Mouse (Mus musculus) G1E (cell line): Measurements from ENCODE around the gene Tpm3.

Experiments
- CTCF ChIP-seq: IDR thresholded peaks from 2 replicates; pipeline ENCODE4 v1.5.1; 2012; ENCODE audit warnings: low read depth, low read length, inconsistent platforms, mixed read lengths
- GATA1 ChIP-seq: IDR thresholded peaks from 2 replicates; pipeline ENCODE4 v1.6.1; 2012; ENCODE audit warnings: borderline replicate concordance, low read length, inconsistent platforms, mixed read lengths
- GATA2 ChIP-seq: IDR thresholded peaks from 2 replicates; pipeline ENCODE4 v1.6.1; 2012; ENCODE audit warnings: low read depth, low read length, inconsistent platforms, borderline replicate concordance
- POLR2AphosphoS5 ChIP-seq: IDR thresholded peaks from 2 replicates; pipeline ENCODE4 v1.6.1; 2012; ENCODE audit warnings: low read depth, low read length, inconsistent platforms; ENCODE audit not compliant: insufficient replicate concordance
- TAL1 ChIP-seq: conservative IDR thresholded peaks from 2 replicates; pipeline ENCODE4 v1.6.1; 2012; ENCODE audit warnings: low read depth, low read length, inconsistent platforms, mixed read lengths

DNA sequence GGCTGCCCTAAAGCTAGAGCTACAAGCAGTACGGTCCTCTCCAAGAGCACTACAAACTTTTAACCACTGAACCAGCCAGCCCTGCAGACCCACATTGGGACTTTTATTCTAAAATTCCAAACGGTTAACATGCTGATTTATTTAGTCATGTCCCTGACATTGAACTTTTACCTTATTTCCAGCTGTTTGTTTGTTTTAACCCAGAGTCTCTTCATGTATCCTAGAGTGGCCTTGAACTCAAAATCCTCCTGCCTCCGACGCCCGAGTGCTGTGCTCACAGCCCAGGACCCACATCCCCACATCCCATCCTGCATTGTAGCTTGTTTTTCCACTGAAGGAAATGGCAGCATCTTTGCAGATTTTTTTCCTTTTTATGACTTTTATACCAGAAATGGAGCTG, 62.5 kb downstream of the Tpm3 start:
- TF ChIP-seq CTCF (no peak), TAL1 (no peak), POLR2AphosphoS5 (no peak), GATA1 (no peak), GATA2 (no peak)
